Mouse (Mus musculus) bone marrow, adult 2 months (tissue): ENCODE results near the gene Amh.

Experiments
- CTCF ChIP-seq: fragments of 200-500 bp; IDR thresholded peaks from 2 replicates; pipeline ENCODE4 v1.5.1; 2011; ENCODE audit warnings: low read length, control low read depth; ENCODE audit not compliant: control insufficient read depth, insufficient read depth
- POLR2A ChIP-seq: fragments of 200-500 bp; IDR thresholded peaks from 2 replicates; pipeline ENCODE4 v1.6.1; 2011; ENCODE audit warnings: low read depth, mild to moderate bottlenecking, control low read depth, low read length, borderline replicate concordance; ENCODE audit not compliant: control insufficient read depth

DNA sequence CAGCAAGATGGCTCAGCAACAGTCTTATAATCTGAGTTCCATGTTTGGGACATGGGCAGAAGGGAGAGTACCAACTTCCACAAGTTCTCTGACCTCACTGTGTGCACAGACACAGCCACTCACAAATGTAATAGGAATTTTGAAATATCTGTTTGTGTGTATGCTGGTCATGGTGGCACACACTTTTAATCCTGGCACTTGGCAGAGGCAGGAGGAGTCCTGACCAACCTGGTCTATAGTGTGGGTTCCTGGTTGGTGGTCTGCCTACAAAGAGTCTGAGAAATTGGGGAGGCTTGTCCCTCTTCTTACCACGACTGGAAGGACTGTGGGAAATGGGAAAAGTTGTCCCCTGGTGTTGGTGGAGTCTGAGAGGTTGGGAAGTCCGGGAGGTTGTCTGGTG lies 48.5 kb upstream of the Amh start:
- TF ChIP-seq POLR2A (no peak), CTCF (no peak)
